Mouse (Mus musculus): Measurements from ENCODE around the gene Dop1b.

- TF ChIP-seq POLR2A (IDR thresholded peaks at IDR 0.05; ENCODE audit: borderline replicate concordance, extremely low read depth, insufficient read depth, insufficient read length, poor library complexity, severe bottlenecking) (no peak), CTCF (IDR thresholded peaks at IDR 0.05; ENCODE audit: borderline replicate concordance, extremely low read depth, insufficient read depth, insufficient read length) (no peak)
These were observed 35.7 kb downstream of the Dop1b start for GRCm38 (mm10) chr16:93747421-93747820.
